ENCODE assay signal across 23 mouse cellular contexts in genomic region chr5:107791966-107792365, GRCm38 (mm10). TPM values are rescaled to one million over a fixed set of nuclear protein-coding genes. Genes with fewer than 3 reads are reported as not detected.
"Had no signal": no experiment of that assay in that cellular context is flagged by ENCODE, and none has a peak within 500 bp of the region (broad histone marks: within the 10 kb centered on the region; RNA-seq: fewer than 3 reads in every experiment).

No protein-coding gene starts in this region.

- H3K4me3 ChIP-seq: limb, embryonic 10.5 days; limb, embryonic 13.5 days; megakaryocyte, embryonic 14.5 days; stomach, embryonic 15.5 days had no signal

- DNase-seq: kidney, postnatal 14 days; kidney, postnatal 4 days; lung, embryonic 14.5 days; midbrain, embryonic 14.5 days; right cerebral cortex, postnatal 4 days; thymus, postnatal 25 days had no signal

- H3K9ac ChIP-seq: limb, embryonic 13.5 days; lung, embryonic 14.5 days; stomach, embryonic 15.5 days had no signal

- H3K4me1 ChIP-seq: limb, embryonic 10.5 days; limb, embryonic 13.5 days; megakaryocyte, embryonic 14.5 days; stomach, embryonic 15.5 days had no signal

- H3K9me3 ChIP-seq: limb, embryonic 10.5 days; limb, embryonic 13.5 days; megakaryocyte, embryonic 14.5 days; stomach, embryonic 15.5 days had no signal

- H3K27ac ChIP-seq: limb, embryonic 10.5 days; limb, embryonic 13.5 days; macrophage; stomach, embryonic 15.5 days had no signal

- H3K4me2 ChIP-seq: limb, embryonic 13.5 days; lung, embryonic 14.5 days; midbrain, embryonic 11.5 days; stomach, embryonic 15.5 days had no signal

- ATAC-seq: intestine, postnatal 0 days; lung, postnatal 0 days had no signal

- H3K27me3 ChIP-seq: limb, embryonic 13.5 days; stomach, embryonic 15.5 days had no signal

RNA-seq across cellular contexts. Expression of gene Ube2d2b, which starts 37.9 kb away (rescaled TPM):
- total RNA-seq: layer of hippocampus, adult 18-20 months; layer of hippocampus, postnatal 14 days; left cerebral cortex, adult 8-10 months; left cerebral cortex, postnatal 25 days; liver, adult 2 months; midbrain, postnatal 0 days had no signal
- polyA plus RNA-seq: intestine, postnatal 0 days; kidney, adult 2 months; liver, adult 2 months; macrophage; midbrain, embryonic 11.5 days; neural tube, embryonic 11.5 days; thymus, postnatal 0 days had no signal
